Mouse (Mus musculus): Measurements from ENCODE around the gene Pik3r5.

DNA sequence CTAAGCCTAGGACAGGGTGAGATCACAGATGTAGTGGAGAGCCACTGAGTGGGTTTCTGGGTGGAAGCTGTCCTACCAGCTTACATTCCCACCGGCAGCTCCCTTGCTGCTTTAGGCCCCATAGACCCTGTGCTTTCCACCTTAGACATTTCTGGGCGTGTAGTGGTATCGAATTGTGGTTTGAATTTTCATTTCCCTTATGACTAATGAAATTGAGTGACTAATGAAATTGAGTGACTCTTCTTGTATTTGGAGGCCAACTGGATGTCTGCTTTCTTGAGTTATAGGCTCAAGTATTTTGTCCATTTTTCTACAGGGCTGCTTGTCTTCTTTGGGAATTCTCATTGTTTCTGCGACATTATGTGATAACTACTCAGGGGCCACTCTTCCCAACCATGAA is 14.6 kb downstream of the Pik3r5 start:
- TF ChIP-seq CTCF (IDR thresholded peaks at IDR 0.05; ENCODE audit: low read depth, low read length) (no peak), POLR2A (IDR thresholded peaks at IDR 0.05; ENCODE audit: extremely low read depth, insufficient read depth, low read length) (no peak)
